Mouse (Mus musculus) ES-E14 (cell line): ENCODE data around the gene Ndufs4. TPM values are rescaled to one million over a fixed set of nuclear protein-coding genes. Genes with fewer than 3 reads are reported as not detected.

Source experiments
- DNase-seq: peaks from one replicate; pipeline ENCODE4 v3.0.0-alpha.2; 2013; ENCODE audit warnings: low read depth, low spot score
- H3K27ac ChIP-seq: 2 replicates; pipeline ENCODE4 v1.5.1; 2012; ENCODE audit warnings: low read depth, mild to moderate bottlenecking, low read length, moderate library complexity, mixed read lengths; ENCODE audit not compliant: poor library complexity, insufficient read depth, severe bottlenecking
- H3K36me3 ChIP-seq: 2 replicates; pipeline ENCODE4 v1.6.1; 2012; ENCODE audit warnings: mild to moderate bottlenecking, low read length, moderate library complexity, mixed read lengths; ENCODE audit not compliant: control insufficient read depth, poor library complexity, insufficient read depth, severe bottlenecking
- H3K4me1 ChIP-seq, 2 experiments: fragments of 150-350 bp in 1 of 2; sonication (generic) in 1 of 2; 2 replicates each; pipeline ENCODE4 v1.6.1; 2012; ENCODE audit warnings: low read length in 2 of 2, mild to moderate bottlenecking in 1 of 2, mixed read lengths in 1 of 2; ENCODE audit not compliant: control insufficient read depth in 2 of 2, insufficient read depth in 2 of 2, poor library complexity in 1 of 2
- H3K4me3 ChIP-seq, 2 experiments: fragments of 150-350 bp in 1 of 2; sonication (generic) in 1 of 2; 2 replicates each; pipeline ENCODE4 v1.5.1; 2012; ENCODE audit warnings: low read length in 2 of 2, low read depth in 1 of 2, mild to moderate bottlenecking in 1 of 2, mixed read lengths in 1 of 2; ENCODE audit not compliant: insufficient read depth in 1 of 2, poor library complexity in 1 of 2, severe bottlenecking in 1 of 2
- H3K9ac ChIP-seq: 2 replicates; pipeline ENCODE4 v1.6.1; 2012; ENCODE audit warnings: low read depth, mild to moderate bottlenecking, low read length, mixed read lengths; ENCODE audit not compliant: poor library complexity, insufficient read depth, severe bottlenecking
- H3K9me3 ChIP-seq: fragments of 150-350 bp; sonication (generic); 2 replicates; pipeline ENCODE4 v1.6.1; 2012; ENCODE audit warnings: low read depth, mild to moderate bottlenecking, low read length; ENCODE audit not compliant: control insufficient read depth, insufficient read depth
- CHD2 ChIP-seq: IDR thresholded peaks from 2 replicates; pipeline ENCODE4 v1.6.1; 2014; ENCODE audit warnings: mild to moderate bottlenecking, low read depth, low read length, inconsistent platforms
- HCFC1 ChIP-seq: IDR thresholded peaks from 2 replicates; pipeline ENCODE4 v1.6.1; 2012; ENCODE audit warnings: low read length, inconsistent platforms, borderline replicate concordance; ENCODE audit not compliant: insufficient read depth
- MAFK ChIP-seq: IDR thresholded peaks from 2 replicates; pipeline ENCODE4 v1.6.1; 2014; ENCODE audit warnings: mild to moderate bottlenecking, low read depth, low read length, inconsistent platforms; ENCODE audit not compliant: insufficient read depth
- ZC3H11A ChIP-seq: IDR thresholded peaks from 2 replicates; pipeline ENCODE4 v1.6.1; 2012; ENCODE audit warnings: low read depth, mild to moderate bottlenecking, inconsistent platforms, low read length, borderline replicate concordance
- ZNF384 ChIP-seq: IDR thresholded peaks from 2 replicates; pipeline ENCODE4 v1.6.1; 2012; ENCODE audit warnings: low read depth, low read length, inconsistent platforms
- in situ Hi-C, 2 experiments: fragments of 600-800 bp; cut with MboI; formaldehyde crosslinking; loops; one replicate each; pipeline ENCODE4 v1.15.1; 2025; ENCODE audit warnings: low sequenced_read_pairs in 2 of 2, inconsistent platforms in 1 of 2; ENCODE audit not compliant: unreplicated experiment in 2 of 2
- total RNA-seq: library from RNA; depleted of rRNA; stranded (reverse); fragments of 300-350 nt; gene quantifications from 2 replicates; pipeline ENCODE4 v1.2.3, GENCODE M21; 2012

The Ndufs4 gene
- total RNA-seq, 1 experiment: 265 TPM

- in situ Hi-C loops: no loop called here
- H3K4me1 ChIP-seq: no peaks in the 10 kb centered on the region
These were observed 68.1 kb downstream of the Ndufs4 start for GRCm38 (mm10) chr13:114319835-114320389.

GRCm38 (mm10) chr13:114319136-114319535 is 68.9 kb downstream of the Ndufs4 start:
- no peak for DNase-seq
- H3K27ac ChIP-seq: no peak overlapping the region
- no peak overlapping the region for H3K9ac ChIP-seq
- no peak overlapping the region for H3K4me3 ChIP-seq
- H3K9me3 ChIP-seq: no peaks in the 10 kb centered on the region
- TF ChIP-seq HCFC1 (no peak), MAFK (no peak), CHD2 (no peak), ZC3H11A (no peak), ZNF384 (no peak)
- H3K36me3 ChIP-seq: no peaks in the 10 kb centered on the region
- in situ Hi-C loops: no loop called here
- no peaks in the 10 kb centered on the region for H3K4me1 ChIP-seq

More at GRCm38 (mm10) chr13:114319835-114320389, 68.1 kb downstream of the Ndufs4 start:
- DNase-seq: no peak
- Histone ChIP-seq H3K36me3 (no peaks in the 10 kb centered on the region), H3K9me3 (no peaks in the 10 kb centered on the region), H3K27ac (no peak overlapping the region), H3K4me3 (no peak overlapping the region), H3K9ac (no peak overlapping the region)
- TF ChIP-seq ZC3H11A (no peak), CHD2 (no peak), MAFK (no peak), ZNF384 (no peak), HCFC1 (no peak)

- Histone ChIP-seq H3K9me3 (no peaks in the 10 kb centered on the region), H3K36me3 (no peaks in the 10 kb centered on the region), H3K4me3 (no peak overlapping the region), H3K9ac (no peak overlapping the region), H3K27ac (no peak overlapping the region), H3K4me1 (no peaks in the 10 kb centered on the region; a peak in 1 of 4 replicates)
- no peak for TF ChIP-seq MAFK
- TF ChIP-seq ZNF384: no peak
- TF ChIP-seq CHD2: no peak
- no peak for TF ChIP-seq ZC3H11A
- no peak for TF ChIP-seq HCFC1
- DNase-seq: no peak
- in situ Hi-C loops: no loop called here
These were observed 72.7 kb downstream of the Ndufs4 start for GRCm38 (mm10) chr13:114315374-114315773.

- Histone ChIP-seq H3K9me3 (no peaks in the 10 kb centered on the region), H3K4me3 (no peak overlapping the region), H3K9ac (no peak overlapping the region), H3K36me3 (no peaks in the 10 kb centered on the region), H3K4me1 (no peaks in the 10 kb centered on the region; a peak in 1 of 4 replicates), H3K27ac (no peak overlapping the region)
- in situ Hi-C loops: no loop called here
- TF ChIP-seq HCFC1 (no peak), ZC3H11A (no peak), MAFK (no peak), CHD2 (no peak), ZNF384 (no peak)
- no peak for DNase-seq
These were observed 73.1 kb downstream of the Ndufs4 start for GRCm38 (mm10) chr13:114314953-114315352.
